Mouse (Mus musculus) ES-E14 (cell line): ENCODE data around the gene S100pbp.

Experiments used
- CHD2 ChIP-seq: IDR thresholded peaks from 2 replicates; pipeline ENCODE4 v1.6.1; 2014; ENCODE audit warnings: mild to moderate bottlenecking, low read depth, low read length, inconsistent platforms
- HCFC1 ChIP-seq: IDR thresholded peaks from 2 replicates; pipeline ENCODE4 v1.6.1; 2012; ENCODE audit warnings: low read length, inconsistent platforms, borderline replicate concordance; ENCODE audit not compliant: insufficient read depth
- MAFK ChIP-seq: IDR thresholded peaks from 2 replicates; pipeline ENCODE4 v1.6.1; 2014; ENCODE audit warnings: mild to moderate bottlenecking, low read depth, low read length, inconsistent platforms; ENCODE audit not compliant: insufficient read depth
- ZC3H11A ChIP-seq: IDR thresholded peaks from 2 replicates; pipeline ENCODE4 v1.6.1; 2012; ENCODE audit warnings: low read depth, mild to moderate bottlenecking, inconsistent platforms, low read length, borderline replicate concordance
- ZNF384 ChIP-seq: IDR thresholded peaks from 2 replicates; pipeline ENCODE4 v1.6.1; 2012; ENCODE audit warnings: low read depth, low read length, inconsistent platforms

DNA sequence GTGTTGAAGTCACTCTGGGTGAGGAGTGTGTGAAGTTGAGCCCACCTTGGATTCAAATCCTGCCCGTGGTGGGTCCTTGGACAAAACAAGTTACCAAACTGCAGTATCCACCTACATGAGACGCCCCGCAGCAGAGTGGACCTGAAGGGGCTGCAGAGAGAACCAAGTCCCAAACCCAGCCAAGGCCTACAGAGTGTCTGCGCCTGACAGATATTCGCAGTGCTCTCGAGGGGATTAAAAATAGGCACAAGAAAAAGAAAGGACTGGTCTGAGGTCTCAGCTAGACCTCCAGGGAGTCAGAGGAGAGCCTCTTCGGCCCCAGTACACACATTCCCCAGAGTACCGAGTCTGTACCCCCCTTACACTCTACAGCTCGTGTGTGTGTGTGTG lies 53.3 kb downstream of the S100pbp start:
- no peak for TF ChIP-seq ZNF384
- TF ChIP-seq ZC3H11A: no peak
- no peak for TF ChIP-seq HCFC1
- TF ChIP-seq CHD2: no peak
- TF ChIP-seq MAFK: no peak
